Mouse (Mus musculus): ENCODE data around the gene Mr1. TPM values are rescaled to one million over a fixed set of nuclear protein-coding genes. Genes with fewer than 3 reads are reported as not detected.
A peak's percentile ranks its signal among the peaks of the same experiment; 100 is the strongest.

Gene Mr1
- polyA plus RNA-seq, 1 experiment = 3.9 TPM

DNA sequence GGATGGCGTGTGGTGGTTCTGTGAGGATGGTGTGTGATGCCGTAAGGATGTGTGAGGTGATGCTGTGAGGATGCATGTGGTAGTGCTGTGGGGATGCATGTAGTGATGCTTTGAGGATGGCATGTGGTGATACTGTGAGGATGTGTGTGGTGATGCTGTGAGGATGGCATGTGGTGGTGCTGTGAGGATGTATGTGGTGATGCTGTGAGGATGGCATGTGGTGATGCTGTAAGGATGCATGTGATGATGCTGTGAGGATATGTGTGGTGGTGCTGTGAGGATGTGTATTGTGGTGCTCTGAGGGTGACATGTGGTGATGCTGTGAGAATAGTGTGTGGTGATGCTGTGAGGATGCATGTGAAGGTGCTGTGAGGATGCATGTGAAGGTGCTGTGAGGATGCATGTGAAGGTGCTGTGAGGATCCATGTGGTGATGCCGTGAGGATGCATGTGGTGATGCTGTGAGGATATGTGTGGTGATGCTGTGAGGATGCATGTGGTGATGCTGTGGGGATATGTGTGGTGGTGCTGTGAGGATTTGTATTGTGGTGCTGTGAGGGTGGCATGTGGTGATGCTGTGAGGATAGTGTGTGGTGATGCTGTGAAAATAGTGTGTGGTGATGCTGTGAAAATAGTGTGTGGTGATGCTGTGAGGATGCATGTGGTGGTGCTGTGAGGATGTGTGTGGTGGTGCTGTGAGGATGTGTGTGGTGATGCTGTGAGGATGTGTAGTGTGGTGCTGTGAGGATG is 26.5 kb upstream of the Mr1 start:
- H3K36me3 ChIP-seq (ENCODE audit: control insufficient read depth, insufficient read depth) = peaks cover 12% of the 10 kb centered on the region
- H3ac ChIP-seq (ENCODE audit: control insufficient read depth, insufficient read length) = no peak overlapping the region
- no peaks in the 10 kb centered on the region for H3K27me3 ChIP-seq (ENCODE audit: control insufficient read depth, insufficient read depth, insufficient read length)
- TF ChIP-seq CEBPB (IDR thresholded peaks at IDR 0.05; ENCODE audit: insufficient read depth, poor library complexity, severe bottlenecking) (no peak), MYOD1 (IDR thresholded peaks at IDR 0.05; ENCODE audit: control insufficient read depth in 1 of 3, insufficient read length in 2 of 3, low read depth in 2 of 3) (peak in 1 of 3 experiments; percentile 9), TCF12 (IDR thresholded peaks at IDR 0.05; ENCODE audit: insufficient read depth, poor library complexity, severe bottlenecking) (no peak), TCF3 (IDR thresholded peaks at IDR 0.05; ENCODE audit: insufficient read length, low read depth) (no peak), MYOG (IDR thresholded peaks at IDR 0.05; ENCODE audit: control insufficient read depth in 1 of 3, insufficient read depth in 1 of 3, insufficient read length in 2 of 3, low read depth in 2 of 3) (no peak), USF1 (IDR thresholded peaks at IDR 0.05; ENCODE audit: low read depth) (no peak)
- no peak overlapping the region for H3K4me2 ChIP-seq (ENCODE audit: low read depth)
- no peak overlapping the region for H3K4me3 ChIP-seq
- peaks cover 4% of the 10 kb centered on the region for H3K79me2 ChIP-seq (ENCODE audit: control insufficient read depth, insufficient read depth)

DNA sequence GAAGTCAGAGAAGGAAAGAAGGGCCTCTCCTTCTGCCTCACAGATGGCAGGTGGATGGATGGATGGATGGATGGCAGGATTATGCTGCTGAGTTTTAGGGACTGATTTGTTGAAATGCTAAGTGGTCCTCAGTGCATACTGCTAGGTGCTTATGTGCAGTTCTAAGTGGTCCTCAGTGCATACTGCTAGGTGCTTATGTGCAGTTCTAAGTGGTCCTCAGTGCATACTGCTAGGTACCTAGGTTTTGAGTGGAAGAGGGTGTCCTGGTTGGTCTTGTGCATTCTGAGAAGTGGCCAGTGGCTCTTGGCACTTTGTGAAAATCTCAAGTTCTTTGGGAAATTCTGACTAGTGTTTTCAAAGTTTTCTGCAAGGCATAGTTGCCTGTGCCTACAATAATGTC is 23.3 kb upstream of the Mr1 start:
- H3K4me3 ChIP-seq = no peak overlapping the region
- H3K36me3 ChIP-seq (ENCODE audit: control insufficient read depth, insufficient read depth) = peaks cover 7% of the 10 kb centered on the region
- no peak overlapping the region for H3ac ChIP-seq (ENCODE audit: control insufficient read depth, insufficient read length)
- peaks cover 11% of the 10 kb centered on the region for H3K79me2 ChIP-seq (ENCODE audit: control insufficient read depth, insufficient read depth)
- TF ChIP-seq POLR2AphosphoS2 (IDR thresholded peaks at IDR 0.05; ENCODE audit: insufficient read length, low read depth) (no peak), REST (IDR thresholded peaks at IDR 0.05; ENCODE audit: insufficient read depth, insufficient read length) (no peak), MAX (IDR thresholded peaks at IDR 0.05; ENCODE audit: low read depth) (no peak), TCF12 (IDR thresholded peaks at IDR 0.05; ENCODE audit: insufficient read depth, poor library complexity, severe bottlenecking) (no peak), MYOG (IDR thresholded peaks at IDR 0.05; ENCODE audit: control insufficient read depth in 1 of 3, insufficient read depth in 1 of 3, insufficient read length in 2 of 3, low read depth in 2 of 3) (no peak), E2F4 (IDR thresholded peaks at IDR 0.05; ENCODE audit: insufficient read depth) (no peak), CEBPB (IDR thresholded peaks at IDR 0.05; ENCODE audit: insufficient read depth, poor library complexity, severe bottlenecking) (no peak), TCF3 (IDR thresholded peaks at IDR 0.05; ENCODE audit: insufficient read length, low read depth) (no peak)
- H3K27me3 ChIP-seq (ENCODE audit: control insufficient read depth, insufficient read depth, insufficient read length) = no peaks in the 10 kb centered on the region
- no peak overlapping the region for H3K4me2 ChIP-seq (ENCODE audit: low read depth)

- H3K4me2 ChIP-seq (ENCODE audit: low read depth) = no peak overlapping the region
- peaks cover 5% of the 10 kb centered on the region for H3K36me3 ChIP-seq (ENCODE audit: control insufficient read depth, insufficient read depth)
- no peaks in the 10 kb centered on the region for H3K27me3 ChIP-seq (ENCODE audit: control insufficient read depth, insufficient read depth, insufficient read length)
- H3K79me2 ChIP-seq (ENCODE audit: control insufficient read depth, insufficient read depth) = peaks cover 16% of the 10 kb centered on the region
- no peak overlapping the region for H3K4me3 ChIP-seq
- H3ac ChIP-seq (ENCODE audit: control insufficient read depth, insufficient read length) = no peak overlapping the region
- TF ChIP-seq USF1 (IDR thresholded peaks at IDR 0.05; ENCODE audit: low read depth) = no peak
- no peak for TF ChIP-seq MYOD1 (IDR thresholded peaks at IDR 0.05; ENCODE audit: control insufficient read depth in 1 of 3, insufficient read length in 2 of 3, low read depth in 2 of 3)
- TF ChIP-seq MYOG (IDR thresholded peaks at IDR 0.05; ENCODE audit: control insufficient read depth in 1 of 3, insufficient read depth in 1 of 3, insufficient read length in 2 of 3, low read depth in 2 of 3) = no peak
Observed at GRCm38 (mm10) chr1:155167453-155167852, 20.8 kb upstream of the Mr1 start.

DNA sequence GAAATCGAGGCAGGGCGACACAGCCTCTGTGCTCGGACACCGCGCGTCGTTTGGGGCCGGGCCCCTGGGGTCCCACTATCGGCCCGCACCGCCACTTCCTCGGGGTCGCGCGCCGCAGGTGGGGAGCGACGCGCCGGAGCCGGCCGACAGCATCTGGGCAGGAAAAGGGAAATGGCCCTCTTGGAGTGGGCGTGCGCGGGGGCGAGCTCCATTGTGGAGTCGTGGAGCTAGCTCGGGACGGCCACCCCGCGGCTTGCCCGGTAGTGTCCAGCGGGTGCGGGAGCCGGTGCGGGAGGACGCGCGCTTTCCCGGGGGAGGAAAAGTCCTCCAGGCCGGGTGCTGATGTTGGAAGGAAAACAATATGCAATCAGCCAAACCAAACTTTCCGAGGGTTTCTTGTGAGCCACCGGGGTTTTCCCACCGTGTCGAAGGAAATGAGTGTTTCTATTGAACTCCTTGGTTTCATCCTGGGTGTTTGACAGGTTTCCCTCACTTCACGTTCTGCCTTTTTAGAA is 12.4 kb upstream of the Mr1 start:
- peak overlapping the region; percentile 29 for H3K4me3 ChIP-seq
- H3ac ChIP-seq (ENCODE audit: control insufficient read depth, insufficient read length) = peak overlapping the region; percentile 45
- H3K36me3 ChIP-seq (ENCODE audit: control insufficient read depth, insufficient read depth) = no peaks in the 10 kb centered on the region
- H3K4me2 ChIP-seq (ENCODE audit: low read depth) = peak overlapping the region; percentile 84
- peaks cover 20% of the 10 kb centered on the region for H3K79me2 ChIP-seq (ENCODE audit: control insufficient read depth, insufficient read depth)
- H3K27me3 ChIP-seq (ENCODE audit: control insufficient read depth, insufficient read depth, insufficient read length) = no peaks in the 10 kb centered on the region
- TF ChIP-seq POLR2A (IDR thresholded peaks at IDR 0.05; ENCODE audit: insufficient read length, low read depth) (no peak), USF1 (IDR thresholded peaks at IDR 0.05; ENCODE audit: low read depth) (no peak), MYOD1 (IDR thresholded peaks at IDR 0.05; ENCODE audit: control insufficient read depth in 1 of 3, insufficient read length in 2 of 3, low read depth in 2 of 3) (peak in 1 of 3 experiments; percentile 9), POLR2AphosphoS2 (IDR thresholded peaks at IDR 0.05; ENCODE audit: insufficient read length, low read depth) (no peak), TCF3 (IDR thresholded peaks at IDR 0.05; ENCODE audit: insufficient read length, low read depth) (no peak), CEBPB (IDR thresholded peaks at IDR 0.05; ENCODE audit: insufficient read depth, poor library complexity, severe bottlenecking) (no peak)

- H3ac ChIP-seq (ENCODE audit: control insufficient read depth, insufficient read length) = peak within 1 kb of the TSS; percentile 45
- peak within 1 kb of the TSS; percentile 84 for H3K4me2 ChIP-seq (ENCODE audit: low read depth)
- peaks cover 20% of the 10 kb centered on the region for H3K79me2 ChIP-seq (ENCODE audit: control insufficient read depth, insufficient read depth)
- H3K4me3 ChIP-seq = peak within 1 kb of the TSS; percentile 29
- no peaks in the 10 kb centered on the region for H3K27me3 ChIP-seq (ENCODE audit: control insufficient read depth, insufficient read depth, insufficient read length)
- no peak for TF ChIP-seq TCF12 (IDR thresholded peaks at IDR 0.05; ENCODE audit: insufficient read depth, poor library complexity, severe bottlenecking)
- no peak for TF ChIP-seq REST (IDR thresholded peaks at IDR 0.05; ENCODE audit: insufficient read depth, insufficient read length)
- peak; percentile 99 for TF ChIP-seq USF1 (IDR thresholded peaks at IDR 0.05; ENCODE audit: low read depth)
- peak; percentile 88 for TF ChIP-seq POLR2A (IDR thresholded peaks at IDR 0.05; ENCODE audit: insufficient read length, low read depth)
- TF ChIP-seq SRF (IDR thresholded peaks at IDR 0.05; ENCODE audit: control insufficient read depth, insufficient read length, low read depth) = peak; percentile 62
- TF ChIP-seq TCF3 (IDR thresholded peaks at IDR 0.05; ENCODE audit: insufficient read length, low read depth) = no peak
- no peak for TF ChIP-seq MAX (IDR thresholded peaks at IDR 0.05; ENCODE audit: low read depth)
- no peak for TF ChIP-seq CEBPB (IDR thresholded peaks at IDR 0.05; ENCODE audit: insufficient read depth, poor library complexity, severe bottlenecking)
- no peak for TF ChIP-seq E2F4 (IDR thresholded peaks at IDR 0.05; ENCODE audit: insufficient read depth)
- peak in 1 of 3 experiments; percentile 1 for TF ChIP-seq MYOG (IDR thresholded peaks at IDR 0.05; ENCODE audit: control insufficient read depth in 1 of 3, insufficient read depth in 1 of 3, insufficient read length in 2 of 3, low read depth in 2 of 3)
- TF ChIP-seq POLR2AphosphoS2 (IDR thresholded peaks at IDR 0.05; ENCODE audit: insufficient read length, low read depth) = peak; percentile 65
- H3K36me3 ChIP-seq (ENCODE audit: control insufficient read depth, insufficient read depth) = no peaks in the 10 kb centered on the region
Observed at GRCm38 (mm10) chr1:155158141-155158969, 11.7 kb upstream of the Mr1 start, which contains the start of gene Stx6. Gene Stx6 (plus strand): TSS chr1:155158715.
